Mouse (Mus musculus): ENCODE data around the gene Tmem245.

DNA sequence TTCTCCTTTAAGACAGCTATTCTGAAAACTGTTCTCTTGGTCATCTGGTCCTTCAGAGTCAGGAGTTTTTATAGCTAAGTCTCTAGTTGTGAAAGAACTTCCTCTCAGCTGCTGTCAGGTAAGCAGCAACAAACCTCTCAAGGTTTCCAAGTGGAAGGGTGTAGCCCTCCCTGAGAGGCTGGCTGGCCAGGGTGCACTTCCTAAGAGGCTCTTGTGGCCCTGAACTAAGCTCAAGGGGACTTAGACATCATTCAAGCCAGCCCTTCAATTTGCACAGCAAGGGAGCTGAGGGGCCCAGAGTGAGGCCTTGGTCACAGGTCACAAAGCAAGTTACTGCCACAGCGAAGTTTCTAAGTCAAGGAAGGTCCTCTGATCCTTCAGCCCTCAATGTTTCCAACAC lies 4.0 kb downstream of the Tmem245 start:
- TF ChIP-seq CTCF (IDR thresholded peaks at IDR 0.05; ENCODE audit: low read depth) (no peak), EP300 (IDR thresholded peaks at IDR 0.05; ENCODE audit: low read depth) (no peak)

All from heart, postnatal 0 days (tissue).